Mouse (Mus musculus) cortical plate, adult 2 months (tissue): ENCODE results near the gene Ripply2.

Experiments
- CTCF ChIP-seq: fragments of 200-500 bp; IDR thresholded peaks from 2 replicates; pipeline ENCODE4 v1.5.1; 2011; ENCODE audit warnings: mild to moderate bottlenecking, control low read depth, low read length; ENCODE audit not compliant: insufficient read depth; ENCODE audit errors: extremely low read depth
- POLR2A ChIP-seq: fragments of 200-500 bp; IDR thresholded peaks from 2 replicates; pipeline ENCODE4 v1.6.1; 2011; ENCODE audit warnings: mild to moderate bottlenecking, low read length, control low read depth; ENCODE audit not compliant: insufficient read depth; ENCODE audit errors: extremely low read depth

DNA sequence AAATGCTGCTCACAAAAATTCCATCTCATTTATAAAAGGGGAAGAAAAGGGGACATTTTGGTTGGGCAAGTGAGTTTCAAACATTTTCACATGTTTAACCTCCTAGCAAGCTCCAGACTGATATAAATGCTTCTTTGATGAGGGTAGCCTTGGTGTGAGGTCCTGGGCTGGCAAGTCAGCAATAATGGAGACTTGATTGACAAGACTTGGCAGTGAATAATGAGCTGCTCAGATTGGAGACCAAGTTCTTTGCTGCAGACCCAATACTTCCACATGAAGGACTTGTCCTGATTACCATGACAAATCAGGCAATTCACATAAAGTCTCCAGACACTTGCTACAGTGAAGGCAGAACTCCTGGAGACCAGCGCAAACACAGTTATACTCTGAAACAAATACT is 6.4 kb upstream of the Ripply2 start:
- TF ChIP-seq POLR2A: no peak
- no peak for TF ChIP-seq CTCF
